Mouse (Mus musculus) MEL (cell line): ENCODE data around the gene Mib2. TPM values are rescaled to one million over a fixed set of nuclear protein-coding genes. Genes with fewer than 3 reads are reported as not detected.

Experiments
- DNase-seq: peaks from one replicate; pipeline ENCODE4 v3.0.0; 2011; ENCODE audit warnings: low read depth, low spot score
- H3K27ac ChIP-seq: 2 replicates; pipeline ENCODE4 v1.5.1; 2012; ENCODE audit warnings: low read depth, mild to moderate bottlenecking, control low read depth, low read length, moderate library complexity; ENCODE audit not compliant: control insufficient read depth
- H3K27me3 ChIP-seq, 2 experiments: fragments of 150-350 bp in 1 of 2; sonication (generic) in 1 of 2; 2 replicates each; pipeline ENCODE4 v1.6.1; 2012; ENCODE audit warnings: low read length in 2 of 2, mild to moderate bottlenecking in 2 of 2, improper control_type of control experiment in 1 of 2, moderate library complexity in 1 of 2; ENCODE audit not compliant: insufficient read depth in 2 of 2, control insufficient read depth in 1 of 2
- H3K36me3 ChIP-seq, 2 experiments: 2 replicates each; pipeline ENCODE4 v1.6.1; 2012 to 2014; ENCODE audit warnings: low read length in 2 of 2, improper control_type of control experiment in 1 of 2, inconsistent platforms in 1 of 2, mild to moderate bottlenecking in 1 of 2; ENCODE audit not compliant: insufficient read depth in 2 of 2, control insufficient read depth in 1 of 2
- H3K4me1 ChIP-seq, 2 experiments: fragments of 150-350 bp in 1 of 2; sonication (generic) in 1 of 2; 2 replicates each; pipeline ENCODE4 v1.6.1; 2012; ENCODE audit warnings: low read length in 2 of 2, improper control_type of control experiment in 1 of 2, mild to moderate bottlenecking in 1 of 2; ENCODE audit not compliant: insufficient read depth in 2 of 2, control insufficient read depth in 1 of 2
- H3K4me3 ChIP-seq, 2 experiments: fragments of 150-350 bp in 1 of 2; sonication (generic) in 1 of 2; 2 replicates each; pipeline ENCODE4 v1.5.1; 2012; ENCODE audit warnings: low read depth in 2 of 2, low read length in 2 of 2, mild to moderate bottlenecking in 2 of 2, moderate library complexity in 2 of 2, control low read depth in 1 of 2, improper control_type of control experiment in 1 of 2; ENCODE audit not compliant: control insufficient read depth in 1 of 2, insufficient read depth in 1 of 2
- H3K79me2 ChIP-seq: 2 replicates; pipeline ENCODE4 v1.6.1; 2012; ENCODE audit warnings: mild to moderate bottlenecking, low read length, moderate library complexity; ENCODE audit not compliant: control insufficient read depth, poor library complexity, insufficient read depth
- H3K9ac ChIP-seq: 2 replicates; pipeline ENCODE4 v1.6.1; 2012; ENCODE audit warnings: low read depth, mild to moderate bottlenecking, control low read depth, low read length, moderate library complexity; ENCODE audit not compliant: control insufficient read depth, poor library complexity, severe bottlenecking
- H3K9me3 ChIP-seq: fragments of 150-350 bp; sonication (generic); replicated peaks from 2 replicates; pipeline ENCODE4 v1.6.1; 2012; ENCODE audit warnings: mild to moderate bottlenecking, low read length, improper control_type of control experiment, moderate library complexity; ENCODE audit not compliant: insufficient read depth
- BHLHE40 ChIP-seq: IDR thresholded peaks from 2 replicates; pipeline ENCODE4 v1.6.1; 2012; ENCODE audit warnings: low read depth, mild to moderate bottlenecking, inconsistent platforms, low read length, improper control_type of control experiment, borderline replicate concordance
- ETS1 ChIP-seq: IDR thresholded peaks from 2 replicates; pipeline ENCODE4 v1.6.1; 2012; ENCODE audit warnings: low read depth, mild to moderate bottlenecking, inconsistent platforms, low read length, improper control_type of control experiment, moderate library complexity
- GABPA ChIP-seq: IDR thresholded peaks from 2 replicates; pipeline ENCODE4 v1.6.1; 2012; ENCODE audit warnings: low read depth, mild to moderate bottlenecking, inconsistent platforms, low read length, improper control_type of control experiment, moderate library complexity
- JUND ChIP-seq: IDR thresholded peaks from 2 replicates; pipeline ENCODE4 v1.6.1; 2011; ENCODE audit warnings: low read depth, mild to moderate bottlenecking, improper control_type of control experiment, low read length
- KAT2A ChIP-seq: conservative IDR thresholded peaks from 2 replicates; pipeline ENCODE4 v1.6.1; 2012; ENCODE audit warnings: low read depth, low read length, improper control_type of control experiment, inconsistent platforms
- MEF2A ChIP-seq: IDR thresholded peaks from 2 replicates; pipeline ENCODE4 v1.6.1; 2014; ENCODE audit warnings: low read depth, mild to moderate bottlenecking, inconsistent platforms, low read length, improper control_type of control experiment; ENCODE audit not compliant: poor library complexity, insufficient replicate concordance, severe bottlenecking; ENCODE audit errors: extremely low read depth
- MXI1 ChIP-seq: IDR thresholded peaks from 2 replicates; pipeline ENCODE4 v1.6.1; 2011; ENCODE audit warnings: mild to moderate bottlenecking, low read depth, low read length, improper control_type of control experiment
- NELFE ChIP-seq: IDR thresholded peaks from 2 replicates; pipeline ENCODE4 v1.6.1; 2011; ENCODE audit warnings: low read depth, low read length, improper control_type of control experiment
- POLR2A ChIP-seq, 2 experiments: IDR thresholded peaks; 2 replicates each; pipeline ENCODE4 v1.6.1; 2011 to 2012; ENCODE audit warnings: low read length in 2 of 2, mild to moderate bottlenecking in 2 of 2, control low read depth in 1 of 2, improper control_type of control experiment in 1 of 2, low read depth in 1 of 2, moderate library complexity in 1 of 2; ENCODE audit not compliant: control insufficient read depth in 1 of 2, insufficient read depth in 1 of 2, poor library complexity in 1 of 2
- POLR2AphosphoS2 ChIP-seq: IDR thresholded peaks from 2 replicates; pipeline ENCODE4 v1.6.1; 2011; ENCODE audit warnings: low read length, improper control_type of control experiment
- TBP ChIP-seq: IDR thresholded peaks from 2 replicates; pipeline ENCODE4 v1.8.0; 2011; ENCODE audit warnings: low read depth, low read length, improper control_type of control experiment
- TCF12 ChIP-seq: IDR thresholded peaks from 2 replicates; pipeline ENCODE4 v1.6.1; 2014; ENCODE audit warnings: low read depth, mild to moderate bottlenecking, inconsistent platforms, low read length, improper control_type of control experiment, moderate library complexity
- UBTF ChIP-seq: IDR thresholded peaks from 2 replicates; pipeline ENCODE4 v1.6.1; 2012; ENCODE audit warnings: low read depth, mild to moderate bottlenecking, inconsistent platforms, low read length, improper control_type of control experiment, moderate library complexity, borderline replicate concordance; ENCODE audit not compliant: insufficient read depth
- ZKSCAN1 ChIP-seq: IDR thresholded peaks from 2 replicates; pipeline ENCODE4 v1.6.1; 2012; ENCODE audit warnings: low read depth, mild to moderate bottlenecking, inconsistent platforms, low read length, improper control_type of control experiment, moderate library complexity
- polyA plus RNA-seq, 2 experiments: library from polyadenylated mRNA; stranded (reverse) in 1 of 2; unstranded in 1 of 2; fragments of >175 nt in 1 of 2; fragments of >200 nt in 1 of 2; gene quantifications; 2 replicates each; pipeline versions ENCODE4 v1.2.1 to v1.2.4; 2012; ENCODE audit warnings: low replicate concordance in 2 of 2, low read depth in 1 of 2; ENCODE audit not compliant: insufficient read length in 2 of 2, insufficient read depth in 1 of 2, missing spikeins in 1 of 2
- total RNA-seq: library from RNA; depleted of rRNA; stranded (reverse); fragments of 300-350 nt; gene quantifications from 2 replicates; pipeline ENCODE4 v1.2.3, GENCODE M21; 2012

Gene Mib2
- total and polyA plus RNA-seq, 3 experiments: 21.4 to 38.3 TPM; not detected in 1

DNA sequence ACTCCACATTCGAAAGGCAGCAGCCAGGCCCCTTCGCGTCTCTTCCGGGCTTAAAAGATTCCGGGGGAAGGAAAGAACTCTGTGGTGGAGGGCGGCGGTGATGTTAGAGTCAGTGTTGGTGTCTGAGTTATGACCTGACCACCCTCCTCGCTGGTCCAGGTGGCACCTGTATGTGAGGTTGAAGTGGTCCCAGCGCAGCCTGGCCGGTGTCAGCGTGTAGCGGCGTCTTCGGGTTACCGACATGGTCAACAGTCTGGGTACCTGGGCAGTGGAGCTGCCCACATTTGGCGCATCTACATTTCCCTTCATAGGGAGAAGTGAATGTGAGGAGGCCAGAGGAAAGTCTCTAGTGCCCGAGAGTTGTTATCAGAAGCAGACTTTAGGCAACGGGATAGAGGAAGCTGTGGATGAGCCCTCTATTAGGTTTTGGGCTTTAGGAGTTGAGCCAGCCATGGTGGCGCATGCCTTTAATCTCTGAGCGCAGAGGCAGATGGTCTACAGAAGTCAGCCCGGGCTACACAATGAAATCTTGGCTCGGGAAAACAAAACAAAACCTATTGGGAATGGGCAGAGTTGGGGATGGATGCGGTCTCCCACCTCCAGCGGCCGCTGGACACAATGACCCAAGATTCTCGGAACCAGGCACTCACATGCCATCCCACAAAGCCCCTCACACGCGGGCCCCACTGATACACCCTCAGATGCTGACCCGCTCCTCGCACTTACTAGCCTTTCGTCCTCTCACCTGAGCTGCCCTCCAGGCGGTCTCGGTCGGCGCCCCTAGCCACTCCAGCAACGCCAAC is 16.5 kb downstream of the Mib2 start:
- TF ChIP-seq POLR2A (IDR thresholded peaks at IDR 0.05; ENCODE audit: control insufficient read depth in 1 of 2, insufficient read depth in 1 of 2, low read depth in 1 of 2, low read length in 2 of 2, poor library complexity in 1 of 2) (no peak), TBP (no peak), ZKSCAN1 (no peak), BHLHE40 (no peak), KAT2A (no peak)
- Histone ChIP-seq H3K9ac (no peak overlapping the region), H3K9me3 (no peaks in the 10 kb centered on the region), H3K79me2 (no peaks in the 10 kb centered on the region), H3K4me1 (no peaks in the 10 kb centered on the region), H3K27me3 (no peaks in the 10 kb centered on the region), H3K27ac (no peak overlapping the region), H3K4me3 (no peak overlapping the region), H3K36me3 (peaks cover 0 to 13% of the 10 kb centered on the region in 2 experiments; a peak in 2 of 4 replicates)
- DNase-seq: no peak

DNA sequence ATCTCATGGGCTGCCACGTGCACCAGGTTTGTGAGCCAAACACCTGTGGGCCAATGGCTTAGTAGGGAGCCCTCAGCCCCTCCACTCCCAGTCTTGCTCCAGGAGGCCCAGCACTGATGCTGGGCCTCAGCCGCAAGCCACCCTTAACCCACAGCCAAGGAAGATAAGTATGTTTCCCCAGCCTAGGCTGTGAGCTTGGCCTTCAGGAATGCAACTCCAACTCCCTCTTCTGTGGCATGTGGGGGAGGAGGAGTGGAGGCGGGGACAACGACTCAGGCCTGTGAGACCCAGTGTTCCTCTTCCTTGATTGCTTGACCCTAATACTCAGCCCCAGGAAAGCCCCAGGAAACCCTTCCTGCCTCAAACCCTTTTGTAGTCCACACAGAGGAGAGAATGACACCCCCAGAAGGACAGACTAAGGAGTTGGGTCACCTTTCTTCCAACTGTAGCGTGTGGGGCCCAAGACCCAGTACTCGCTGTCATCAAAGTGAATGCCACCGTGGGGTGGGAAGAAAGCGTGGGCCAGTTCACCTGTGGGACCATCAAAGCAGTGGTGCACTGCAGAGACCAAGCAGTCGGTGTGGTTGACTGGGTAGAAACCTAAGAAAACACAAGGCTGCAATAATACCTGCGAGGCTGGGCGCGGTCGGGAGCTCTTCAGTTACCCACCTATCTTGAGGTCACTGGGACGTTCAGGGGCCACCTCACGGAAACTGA is 17.3 kb downstream of the Mib2 start:
- H3K27ac ChIP-seq: no peak overlapping the region
- no peaks in the 10 kb centered on the region for H3K4me1 ChIP-seq
- no peak for DNase-seq
- H3K9ac ChIP-seq: no peak overlapping the region
- H3K36me3 ChIP-seq: peaks cover 0 to 13% of the 10 kb centered on the region in 2 experiments; a peak in 2 of 4 replicates
- H3K27me3 ChIP-seq: no peaks in the 10 kb centered on the region
- TF ChIP-seq UBTF (no peak), TCF12 (no peak), GABPA (no peak), POLR2AphosphoS2 (no peak; the same call in 1 of the 2 replicates), MEF2A (no peak), POLR2A (IDR thresholded peaks at IDR 0.05; ENCODE audit: control insufficient read depth in 1 of 2, insufficient read depth in 1 of 2, low read depth in 1 of 2, low read length in 2 of 2, poor library complexity in 1 of 2) (no peak; a peak in 1 of 4 replicates), NELFE (no peak), MXI1 (no peak), JUND (no peak), ETS1 (no peak)
- TF ChIP-seq, all 39 proteins: peak for 0
- Histone ChIP-seq H3K9me3 (no peaks in the 10 kb centered on the region), H3K4me3 (no peak overlapping the region), H3K79me2 (no peaks in the 10 kb centered on the region)
